Mouse (Mus musculus) spleen, adult 12 weeks (tissue): Measurements from ENCODE around the gene Vmac.

ENCODE experiments used
- DNase-seq: peaks from one replicate; pipeline ENCODE4 v3.0.0; 2022; ENCODE audit warnings: low spot score

The Vmac gene

DNA sequence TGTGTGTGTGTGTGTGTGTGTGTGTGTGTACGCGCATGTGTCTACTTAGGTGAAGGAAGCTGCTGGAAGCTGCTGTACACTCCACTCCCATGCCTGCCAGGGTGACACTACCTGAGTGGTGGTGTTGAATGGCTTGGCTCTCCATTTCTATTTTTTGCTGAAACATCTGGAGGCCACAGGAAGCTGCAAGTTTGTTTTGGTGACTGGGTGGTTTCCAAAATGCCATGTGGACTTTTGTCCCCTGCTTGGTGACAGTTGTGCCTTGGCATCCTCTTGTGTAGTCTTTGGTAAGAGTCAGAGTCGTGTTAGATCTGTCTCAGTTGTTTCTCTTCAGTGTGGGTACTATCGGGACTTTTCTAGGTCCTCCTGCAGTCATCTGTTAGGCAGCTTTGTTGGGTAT is 31.0 kb downstream of the Vmac start:
- DNase-seq = no peak

- DNase-seq = no peak
Observed at GRCm38 (mm10) chr17:56684649-56685048, 33.2 kb downstream of the Vmac start.

DNA sequence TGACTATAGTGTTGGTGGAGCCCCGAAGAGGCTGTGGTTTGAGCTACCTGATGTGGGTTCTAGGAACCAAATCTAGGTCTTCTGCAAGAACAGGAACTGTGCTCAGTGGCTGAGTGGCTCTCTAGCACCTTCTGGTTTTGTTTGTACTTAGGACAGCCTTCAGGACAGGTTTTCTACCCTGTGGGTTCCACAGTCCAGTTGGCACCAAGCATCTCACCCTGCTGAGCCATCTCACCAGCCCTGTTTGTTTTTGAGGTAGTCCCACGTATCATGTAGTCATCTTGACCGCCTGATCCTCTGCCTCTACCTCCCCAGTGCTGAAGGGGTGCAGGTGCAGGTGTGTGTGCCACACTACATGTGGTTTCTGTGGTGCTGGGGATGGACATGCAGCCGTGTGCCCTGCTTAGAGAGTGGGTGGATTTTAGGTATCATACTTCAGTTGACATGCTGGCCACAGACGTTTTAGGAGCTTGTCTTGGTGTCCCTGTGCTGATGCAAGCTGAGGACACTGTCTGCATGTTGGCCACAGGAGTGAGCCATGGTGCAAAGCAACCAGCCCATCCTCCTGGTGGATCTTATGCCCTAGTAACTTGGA is 34.2 kb downstream of the Vmac start:
- no peak for DNase-seq

DNA sequence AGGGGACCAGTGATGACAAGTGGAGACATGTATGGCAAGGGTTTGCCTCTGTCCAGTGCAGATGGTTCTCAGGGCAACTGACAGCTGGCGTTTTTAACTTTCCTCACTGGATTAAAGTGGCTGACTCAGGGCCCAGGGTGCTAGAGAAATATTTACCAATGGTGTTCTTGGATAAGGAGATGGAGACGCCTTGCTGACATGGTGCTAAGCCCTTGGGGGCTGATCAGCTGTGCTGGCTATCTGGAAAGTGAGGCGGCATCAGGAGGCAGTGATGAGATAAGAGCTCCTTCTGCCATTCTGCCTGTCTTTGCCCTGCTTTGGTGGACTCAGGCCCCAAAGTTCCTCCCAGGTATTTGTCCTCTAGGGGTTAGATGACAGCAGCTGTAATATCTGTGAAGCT is 34.9 kb downstream of the Vmac start:
- no peak for DNase-seq

GRCm38 (mm10) chr17:56681791-56682190 is 36.0 kb downstream of the Vmac start:
- no peak for DNase-seq

DNA sequence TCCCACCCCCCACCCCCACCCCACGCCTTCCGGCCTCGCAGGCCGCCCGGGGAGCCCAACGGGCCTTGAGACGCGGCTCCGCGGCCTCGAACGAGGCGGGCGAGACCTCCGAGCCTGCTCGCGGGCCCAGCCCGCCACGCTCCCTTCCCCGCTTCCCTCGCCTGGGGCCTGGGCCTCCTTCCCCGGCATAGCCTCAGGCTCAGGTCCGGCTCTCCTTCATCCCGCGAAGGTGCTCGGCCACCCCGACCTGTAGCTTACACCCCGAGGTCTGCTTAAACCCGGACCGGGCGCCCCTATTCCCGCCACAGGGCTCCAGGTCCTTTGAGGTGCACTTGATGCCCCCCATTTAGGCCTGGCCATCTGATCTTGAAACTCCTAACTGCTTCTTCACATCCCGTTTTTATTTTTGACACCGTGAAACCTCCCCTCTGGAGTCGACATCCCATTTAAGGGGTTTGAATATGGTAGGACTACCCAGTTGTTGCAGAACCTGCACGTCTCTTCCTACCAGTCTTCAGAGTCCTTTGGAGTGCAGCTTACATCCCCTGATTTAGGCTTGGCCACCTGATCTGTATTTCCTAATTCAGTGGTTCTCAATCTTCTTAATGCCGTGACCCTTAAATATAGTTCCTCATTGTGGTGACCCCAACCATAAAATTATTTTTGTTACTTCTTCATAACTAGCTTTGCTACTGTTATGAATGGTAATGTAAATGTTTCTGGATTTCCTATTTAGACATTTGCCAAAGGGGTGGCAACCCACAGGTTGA is 44.0 kb downstream of the Vmac start:
- DNase-seq = peak; percentile 37

DNA sequence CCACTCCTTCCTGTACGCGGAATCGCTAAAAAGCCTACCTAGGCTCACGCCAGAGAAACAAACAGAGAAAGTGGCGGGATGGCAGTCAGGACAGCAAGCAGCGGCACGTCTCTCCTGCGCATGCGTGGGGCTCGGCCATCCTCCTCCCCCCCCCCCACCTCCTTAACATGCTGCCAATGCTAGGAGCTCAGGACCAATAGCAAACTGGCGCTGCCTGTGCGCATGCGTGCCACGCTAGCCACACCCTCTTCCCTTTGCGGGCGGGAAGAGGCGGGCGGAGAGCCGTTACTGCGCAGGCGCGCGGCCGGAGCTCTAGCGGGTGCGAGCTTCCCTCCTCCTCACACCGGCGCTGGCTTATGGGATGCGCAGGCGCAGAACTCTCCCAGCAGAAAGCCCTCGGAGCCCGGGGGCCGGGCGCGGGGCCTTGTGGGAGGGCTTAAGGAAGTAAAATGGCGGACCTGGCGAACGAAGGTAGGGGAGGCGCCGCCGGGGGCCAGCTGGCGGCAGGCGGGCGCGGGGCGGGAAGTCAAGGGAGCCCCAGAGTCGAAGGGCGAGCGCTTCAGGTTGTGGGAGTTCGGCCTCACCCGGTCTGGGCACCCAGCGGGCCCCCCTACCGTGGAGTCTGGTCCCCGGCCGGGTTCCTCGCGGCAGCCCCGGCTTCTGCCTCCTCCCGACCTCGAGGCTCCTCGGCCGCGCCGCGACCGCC is 44.7 kb downstream of the Vmac start, which contains the start of gene Ranbp3:
Ranbp3 (plus strand) TSS at position 354 of the 706 bp plus-strand sequence.
- peak; percentile 100 for DNase-seq

DNA sequence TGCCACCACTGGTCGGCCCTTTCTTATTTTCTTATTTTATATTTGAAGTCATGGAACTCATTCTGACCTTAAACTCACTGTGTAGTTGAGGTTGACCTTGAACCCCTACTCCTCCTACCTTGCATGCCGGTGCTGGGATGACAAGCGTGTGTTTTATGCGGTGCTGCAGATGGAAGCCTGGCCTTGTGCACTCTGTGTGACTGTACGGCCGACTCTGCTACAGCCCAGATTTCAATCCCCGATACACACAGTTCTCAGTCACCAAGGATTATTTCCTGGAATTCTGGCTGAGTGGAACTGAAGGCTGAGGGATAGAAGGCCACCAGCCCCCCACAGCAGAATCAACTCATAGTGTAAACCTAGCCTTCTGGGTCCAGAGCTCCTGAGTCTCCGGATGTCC is 48.1 kb downstream of the Vmac start:
- DNase-seq = no peak

DNA sequence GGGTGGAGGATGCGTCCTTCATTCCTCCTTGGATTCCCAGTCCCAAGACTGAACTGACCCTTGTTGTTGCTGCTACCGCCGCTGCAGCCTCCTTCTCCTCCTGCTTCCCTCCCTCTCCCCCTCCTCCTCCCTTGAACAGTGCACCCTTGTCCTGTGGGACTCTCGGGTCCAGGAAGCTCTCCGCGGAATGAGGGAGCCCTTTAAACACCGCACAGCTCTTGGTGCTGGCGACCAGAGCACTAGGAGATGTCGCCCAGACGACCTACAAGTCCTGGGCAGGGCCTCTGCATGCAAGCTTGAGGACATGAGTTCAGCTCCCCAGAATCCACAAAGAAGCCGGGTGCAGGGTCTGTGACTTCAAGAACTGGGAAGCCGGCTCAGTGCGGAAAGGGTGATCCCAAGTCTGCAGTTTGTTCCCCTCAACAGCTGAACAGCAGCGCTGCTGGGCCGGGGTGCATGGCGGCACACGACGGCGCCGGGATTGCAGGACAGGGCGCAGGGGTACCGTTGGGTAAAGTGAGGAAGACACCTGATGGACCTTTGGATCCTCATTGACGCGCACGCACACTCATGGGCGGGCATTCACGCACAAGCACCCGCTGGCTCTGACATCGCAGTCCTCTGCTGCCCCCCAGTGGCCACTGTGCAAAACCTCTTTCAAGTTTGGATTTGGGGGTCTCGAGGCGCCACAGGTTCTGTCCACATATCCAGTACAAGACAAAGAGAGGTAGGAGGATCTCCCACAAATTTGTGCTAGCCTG is 49.3 kb downstream of the Vmac start:
- DNase-seq = peak; percentile 70

DNA sequence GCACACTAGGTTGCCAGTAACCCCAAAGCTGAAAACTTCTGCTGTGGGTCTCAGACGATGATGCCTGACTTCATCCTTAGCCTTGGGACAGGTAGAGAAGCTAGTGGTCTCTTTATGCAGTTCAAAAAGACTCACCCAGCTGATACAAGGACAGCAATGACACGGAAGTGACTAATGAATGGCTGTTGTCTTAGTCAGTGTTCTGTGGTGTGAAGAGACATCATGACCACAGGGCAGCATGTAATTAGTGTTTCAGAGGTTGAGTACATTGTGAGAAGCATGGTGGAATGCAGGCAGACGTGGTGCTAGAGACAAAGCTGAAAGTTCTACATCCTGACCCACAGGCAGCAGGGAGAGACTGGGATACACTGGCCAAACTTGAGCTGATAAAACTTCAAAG is 50.2 kb downstream of the Vmac start:
- DNase-seq = no peak

GRCm38 (mm10) chr17:56666384-56666783 is 51.4 kb downstream of the Vmac start:
- DNase-seq = no peak

DNA sequence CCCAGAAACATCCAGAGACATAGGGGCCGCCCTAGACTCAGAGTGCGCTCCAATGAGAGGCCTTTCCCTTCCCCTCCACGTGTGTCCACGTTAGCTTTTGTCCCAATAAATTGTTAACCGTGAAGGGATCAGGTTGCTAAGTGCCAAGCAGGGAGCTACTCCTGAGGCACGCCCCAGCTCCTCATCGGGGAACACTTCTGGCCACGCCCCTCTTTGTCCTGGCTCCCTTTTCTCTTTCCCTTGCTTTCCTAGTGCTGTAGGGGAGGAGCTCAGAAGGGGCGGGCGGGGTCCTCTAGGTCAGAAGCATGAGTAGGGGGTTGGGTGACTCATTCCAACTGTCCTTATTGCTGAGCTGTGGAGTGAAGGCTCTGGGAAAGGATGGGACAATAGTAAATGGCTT is 53.5 kb downstream of the Vmac start:
- no peak for DNase-seq
